Mouse (Mus musculus): Measurements from ENCODE around the gene Dock1. TPM values are rescaled to one million over a fixed set of nuclear protein-coding genes. Genes with fewer than 3 reads are reported as not detected.

The Dock1 gene
- polyA plus RNA-seq, 1 experiment from 2014 or later: 44.5 TPM

GRCm38 (mm10) chr7:135031466-135031865 lies 361.0 kb downstream of the Dock1 start:
- DNase-seq (ENCODE audit: low spot score): no peak
- Histone ChIP-seq H3K27me3 (ENCODE audit: low read depth, poor library complexity, severe bottlenecking) (no peaks in the 10 kb centered on the region), H3K9me3 (replicated peaks) (no peaks in the 10 kb centered on the region), H3K4me1 (peaks cover 32% of the 10 kb centered on the region), H3K4me3 (no peak overlapping the region), H3K36me3 (no peaks in the 10 kb centered on the region), H3K27ac (no peak overlapping the region)
- 74% methylated on average over 3 of the region's 3 CpGs for WGBS

- no peaks in the 10 kb centered on the region for H3K27me3 ChIP-seq (ENCODE audit: low read depth, poor library complexity, severe bottlenecking)
- H3K36me3 ChIP-seq: no peaks in the 10 kb centered on the region
- peaks cover 32% of the 10 kb centered on the region for H3K4me1 ChIP-seq
- no peak overlapping the region for H3K4me3 ChIP-seq
- WGBS: 75% methylated on average over 5 of the region's 5 CpGs
- no peaks in the 10 kb centered on the region for H3K9me3 ChIP-seq (replicated peaks)
- H3K27ac ChIP-seq: no peak overlapping the region
- DNase-seq (ENCODE audit: low spot score): no peak
These were observed 364.4 kb downstream of the Dock1 start for GRCm38 (mm10) chr7:135034811-135035210.

GRCm38 (mm10) chr7:135035651-135036050 lies 365.2 kb downstream of the Dock1 start:
- H3K4me3 ChIP-seq: no peak overlapping the region
- no peaks in the 10 kb centered on the region for H3K27me3 ChIP-seq (ENCODE audit: low read depth, poor library complexity, severe bottlenecking)
- no peak for DNase-seq (ENCODE audit: low spot score)
- H3K36me3 ChIP-seq: no peaks in the 10 kb centered on the region
- H3K27ac ChIP-seq: no peak overlapping the region
- H3K4me1 ChIP-seq: peaks cover 32% of the 10 kb centered on the region
- H3K9me3 ChIP-seq (replicated peaks): no peaks in the 10 kb centered on the region
- 17% methylated on average over 2 of the region's 2 CpGs for WGBS

GRCm38 (mm10) chr7:135038930-135039329 lies 368.5 kb downstream of the Dock1 start:
- Histone ChIP-seq H3K9me3 (replicated peaks) (no peaks in the 10 kb centered on the region), H3K4me3 (no peak overlapping the region), H3K27me3 (ENCODE audit: low read depth, poor library complexity, severe bottlenecking) (no peaks in the 10 kb centered on the region), H3K4me1 (peaks cover 18% of the 10 kb centered on the region), H3K27ac (no peak overlapping the region), H3K36me3 (no peaks in the 10 kb centered on the region)
- WGBS: 75% methylated on average over 1 of the region's 1 CpGs
- no peak for DNase-seq (ENCODE audit: low spot score)

- no peak overlapping the region for H3K4me3 ChIP-seq
- no peak for DNase-seq (ENCODE audit: low spot score)
- no peaks in the 10 kb centered on the region for H3K9me3 ChIP-seq (replicated peaks)
- peaks cover 3% of the 10 kb centered on the region; the same call in 1 of the 2 replicates for H3K4me1 ChIP-seq
- no peaks in the 10 kb centered on the region for H3K36me3 ChIP-seq
- H3K27me3 ChIP-seq (ENCODE audit: low read depth, poor library complexity, severe bottlenecking): no peaks in the 10 kb centered on the region
- no peak overlapping the region for H3K27ac ChIP-seq
- WGBS: 87% methylated on average over 12 of the region's 12 CpGs
These were observed 373.7 kb downstream of the Dock1 start for GRCm38 (mm10) chr7:135043931-135044765.

GRCm38 (mm10) chr7:135049416-135049815 lies 379.0 kb downstream of the Dock1 start:
- Histone ChIP-seq H3K27me3 (ENCODE audit: low read depth, poor library complexity, severe bottlenecking) (no peaks in the 10 kb centered on the region), H3K27ac (no peak overlapping the region), H3K9me3 (replicated peaks) (no peaks in the 10 kb centered on the region), H3K4me1 (no peaks in the 10 kb centered on the region), H3K36me3 (no peaks in the 10 kb centered on the region), H3K4me3 (no peak overlapping the region)
- whole genome bisulfite sequencing: 94% methylated on average over 2 of the region's 2 CpGs
- no peak for DNase-seq (ENCODE audit: low spot score)

- Histone ChIP-seq H3K4me3 (no peak overlapping the region), H3K27ac (no peak overlapping the region), H3K36me3 (no peaks in the 10 kb centered on the region), H3K4me1 (no peaks in the 10 kb centered on the region), H3K9me3 (replicated peaks) (no peaks in the 10 kb centered on the region), H3K27me3 (ENCODE audit: low read depth, poor library complexity, severe bottlenecking) (no peaks in the 10 kb centered on the region)
- 93% methylated on average over 8 of the region's 8 CpGs for WGBS
- no peak for DNase-seq (ENCODE audit: low spot score)
These were observed 382.8 kb downstream of the Dock1 start for GRCm38 (mm10) chr7:135053186-135053715.

- Histone ChIP-seq H3K4me3 (no peak overlapping the region), H3K27me3 (ENCODE audit: low read depth, poor library complexity, severe bottlenecking) (no peaks in the 10 kb centered on the region), H3K4me1 (no peaks in the 10 kb centered on the region), H3K9me3 (replicated peaks) (no peaks in the 10 kb centered on the region), H3K36me3 (peaks cover under 1% of the 10 kb centered on the region), H3K27ac (no peak overlapping the region)
- WGBS: 86% methylated on average over 7 of the region's 7 CpGs
- no peak for DNase-seq (ENCODE audit: low spot score)
These were observed 384.2 kb downstream of the Dock1 start for GRCm38 (mm10) chr7:135054664-135055063.

GRCm38 (mm10) chr7:135059071-135059470 lies 388.6 kb downstream of the Dock1 start:
- no peak overlapping the region for H3K4me3 ChIP-seq
- 86% methylated on average over 4 of the region's 4 CpGs for WGBS
- no peaks in the 10 kb centered on the region for H3K27me3 ChIP-seq (ENCODE audit: low read depth, poor library complexity, severe bottlenecking)
- no peak for DNase-seq (ENCODE audit: low spot score)
- no peaks in the 10 kb centered on the region for H3K9me3 ChIP-seq (replicated peaks)
- no peaks in the 10 kb centered on the region for H3K4me1 ChIP-seq
- peaks cover 11% of the 10 kb centered on the region for H3K36me3 ChIP-seq
- no peak overlapping the region for H3K27ac ChIP-seq

GRCm38 (mm10) chr7:135059562-135059961 lies 389.1 kb downstream of the Dock1 start:
- Histone ChIP-seq H3K4me1 (no peaks in the 10 kb centered on the region), H3K27ac (no peak overlapping the region), H3K36me3 (peaks cover 11% of the 10 kb centered on the region), H3K27me3 (ENCODE audit: low read depth, poor library complexity, severe bottlenecking) (no peaks in the 10 kb centered on the region), H3K4me3 (no peak overlapping the region), H3K9me3 (replicated peaks) (no peaks in the 10 kb centered on the region)
- DNase-seq (ENCODE audit: low spot score): no peak
- WGBS: 88% methylated on average over 3 of the region's 3 CpGs

GRCm38 (mm10) chr7:135063886-135064285 lies 393.4 kb downstream of the Dock1 start:
- Histone ChIP-seq H3K27ac (no peak overlapping the region), H3K4me3 (no peak overlapping the region), H3K4me1 (no peaks in the 10 kb centered on the region), H3K27me3 (ENCODE audit: low read depth, poor library complexity, severe bottlenecking) (no peaks in the 10 kb centered on the region), H3K36me3 (peaks cover 11% of the 10 kb centered on the region), H3K9me3 (replicated peaks) (no peaks in the 10 kb centered on the region)
- WGBS: 82% methylated on average over 5 of the region's 5 CpGs
- DNase-seq (ENCODE audit: low spot score): no peak

- no peaks in the 10 kb centered on the region for H3K9me3 ChIP-seq (replicated peaks)
- H3K4me1 ChIP-seq: no peaks in the 10 kb centered on the region
- H3K4me3 ChIP-seq: no peak overlapping the region
- DNase-seq (ENCODE audit: low spot score): no peak
- WGBS: 73% methylated on average over 5 of the region's 5 CpGs
- H3K36me3 ChIP-seq: peaks cover 6% of the 10 kb centered on the region
- H3K27me3 ChIP-seq (ENCODE audit: low read depth, poor library complexity, severe bottlenecking): no peaks in the 10 kb centered on the region
- H3K27ac ChIP-seq: no peak overlapping the region
These were observed 394.8 kb downstream of the Dock1 start for GRCm38 (mm10) chr7:135065301-135065700.

GRCm38 (mm10) chr7:135068887-135069286 lies 398.4 kb downstream of the Dock1 start:
- WGBS: 84% methylated on average over 3 of the region's 3 CpGs
- H3K27me3 ChIP-seq (ENCODE audit: low read depth, poor library complexity, severe bottlenecking): no peaks in the 10 kb centered on the region
- H3K27ac ChIP-seq: no peak overlapping the region
- no peak for DNase-seq (ENCODE audit: low spot score)
- H3K9me3 ChIP-seq (replicated peaks): no peaks in the 10 kb centered on the region
- H3K4me3 ChIP-seq: no peak overlapping the region
- no peaks in the 10 kb centered on the region for H3K4me1 ChIP-seq
- H3K36me3 ChIP-seq: 0 out of 2 replicates have a peak, but pooled peaks cover 2% of the 10 kb centered on the region

Data from limb, embryonic 10.5 days (tissue).